Mouse (Mus musculus) E14TG2a.4 (cell line): ENCODE results near the gene Plekha5.

Experiments used
- CTCF ChIP-seq: conservative IDR thresholded peaks from 2 replicates; pipeline ENCODE4 v1.5.1; 2014; ENCODE audit warnings: low read length
- NANOG ChIP-seq: IDR thresholded peaks from 2 replicates; pipeline ENCODE4 v1.6.1; 2014; ENCODE audit warnings: borderline replicate concordance, low read length, mixed read lengths

DNA sequence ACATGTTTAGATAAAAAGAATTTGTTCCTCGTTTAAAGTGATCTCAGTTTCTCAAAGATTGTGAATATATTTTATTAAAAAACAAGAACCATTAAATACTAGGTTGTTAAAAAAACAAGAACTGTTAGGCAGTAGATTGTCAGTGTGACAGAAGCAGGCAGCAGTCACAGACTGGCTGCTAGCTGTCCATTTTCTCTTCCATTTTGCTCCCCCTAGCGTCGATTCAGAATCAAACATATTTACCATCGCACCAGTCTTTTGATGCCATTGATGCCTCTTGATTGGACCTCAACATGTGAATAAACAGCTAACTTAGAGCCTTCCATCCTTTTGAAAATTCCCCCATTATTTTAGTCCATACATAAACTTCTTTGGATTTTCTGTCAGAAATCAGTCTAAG is 130.4 kb downstream of the Plekha5 start:
- TF ChIP-seq CTCF (peak; percentile 41), NANOG (no peak)
